Mouse (Mus musculus) left cerebral cortex, postnatal 10 days (tissue): ENCODE measurements at regions not wholly inside any gene's neighbourhood (a gene's known extent, or its start where the extent isn't known, plus 50 kb on each side); places are given as distances from the start of the nearest gene placed in this dataset.

Experiments used
- DNase-seq, 2 experiments: peaks; one replicate each; pipeline ENCODE4 v3.0.0; 2021 to 2022; ENCODE audit warnings: low spot score in 2 of 2, mixed read lengths in 1 of 2; ENCODE audit errors: extremely low spot score in 1 of 2
- intact Hi-C: fragments of 180-260 bp; cut with DNase I; formaldehyde crosslinking; loops from one replicate; pipeline ENCODE4 v1.15.1; 2025

DNA sequence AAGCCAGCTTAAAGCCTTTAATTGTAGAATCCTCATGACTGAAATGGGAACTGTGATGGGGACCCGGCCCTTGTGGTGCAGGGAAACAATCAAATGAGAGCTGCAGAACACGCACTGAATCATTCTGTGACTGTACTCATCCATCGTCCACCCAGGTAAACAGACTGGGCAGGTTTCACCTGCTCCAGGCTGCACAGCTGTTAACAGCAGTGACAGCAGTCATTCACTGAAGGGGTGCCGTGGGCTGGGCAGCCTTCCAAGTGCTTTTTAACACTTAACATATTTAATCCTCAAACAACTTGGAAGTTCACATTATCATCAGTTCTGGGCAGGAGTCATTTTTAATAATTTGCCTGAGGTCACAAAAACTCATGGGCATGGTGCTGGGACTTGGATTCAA, 208.2 kb downstream of the Foxa2 start:
- DNase-seq: no peak
- intact Hi-C loops: no loop called here

DNA sequence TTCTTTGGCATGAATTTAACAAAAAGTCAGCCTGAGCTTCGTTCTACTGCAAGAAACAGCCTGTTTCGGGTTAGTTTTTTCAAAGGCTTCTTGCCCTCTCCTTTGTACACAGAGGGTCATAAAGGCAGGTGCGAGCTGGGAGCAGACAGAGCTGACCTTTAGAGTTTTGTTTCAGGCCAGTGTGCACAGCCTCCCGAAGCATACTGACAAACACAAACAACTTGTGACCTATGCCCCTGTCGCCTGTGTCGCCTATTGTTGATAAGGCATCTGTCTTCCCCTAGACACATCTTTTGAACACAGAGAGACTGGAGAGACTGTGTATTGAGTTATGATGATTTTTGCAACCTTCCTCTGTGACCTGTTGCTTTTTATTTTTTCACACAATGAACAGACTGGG, 216.2 kb downstream of the Foxa2 start:
- intact Hi-C loops: no loop called here
- no peak for DNase-seq

DNA sequence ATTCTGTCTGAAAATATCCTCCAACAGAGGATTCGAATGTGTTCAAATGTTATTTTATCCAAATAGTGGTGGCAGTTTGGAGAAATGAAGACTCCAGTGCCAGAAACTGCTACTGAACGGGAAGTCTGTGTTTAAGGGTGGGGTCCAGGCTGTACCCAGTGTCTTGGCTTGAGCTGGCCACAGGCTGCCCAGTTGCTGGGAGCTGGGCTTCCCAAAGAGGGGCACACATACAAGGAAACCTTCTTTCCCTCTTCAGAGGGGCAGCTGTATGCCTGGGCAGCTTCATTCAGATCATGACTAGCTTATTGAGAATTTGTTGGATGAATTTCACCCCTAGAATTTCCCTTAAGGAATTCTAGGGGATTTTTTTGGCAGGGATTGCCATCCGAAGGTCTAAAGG, 229.8 kb downstream of the Foxa2 start:
- no peak for DNase-seq
- intact Hi-C loops: no loop called here

DNA sequence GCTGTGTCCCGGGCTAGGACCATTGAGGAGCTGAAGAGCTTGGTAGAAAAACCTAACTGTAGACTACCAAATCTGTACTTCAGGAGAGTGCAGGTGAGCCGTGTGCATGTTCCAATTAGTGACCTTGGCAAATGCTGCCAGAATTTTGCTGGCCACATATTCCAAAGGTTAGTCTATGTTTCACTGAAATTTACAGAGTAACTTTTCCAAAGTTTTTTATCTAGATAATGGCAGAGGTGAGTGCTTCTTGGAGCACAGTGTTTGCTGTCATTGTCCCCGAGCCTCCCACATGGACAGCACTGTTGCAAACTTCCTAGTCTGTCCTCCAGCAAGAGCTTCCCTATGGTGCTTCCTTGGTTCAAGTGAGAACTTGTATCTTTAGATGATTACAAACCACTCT, 232.5 kb downstream of the Foxa2 start:
- no peak for DNase-seq
- intact Hi-C loops: no loop called here

DNA sequence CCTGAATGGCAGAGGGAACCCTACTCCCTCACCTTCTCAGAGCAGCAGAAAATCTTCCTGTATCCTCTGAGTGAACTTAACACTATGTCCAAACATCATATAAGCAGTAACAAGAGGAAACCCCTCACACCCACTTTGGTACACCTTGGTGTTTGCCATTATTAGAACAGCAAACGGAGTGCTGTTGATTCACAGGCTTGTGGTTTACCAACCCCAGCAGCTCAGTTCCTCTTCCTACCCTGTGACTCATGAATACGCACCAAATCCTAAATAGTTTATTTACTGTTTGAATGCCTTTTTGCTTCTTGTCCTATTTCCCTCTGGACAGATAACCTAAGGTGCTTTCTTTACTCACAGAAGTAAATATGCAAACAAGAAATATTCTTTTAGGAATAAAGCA, 233.3 kb downstream of the Foxa2 start:
- no peak for DNase-seq
- intact Hi-C loops: no loop called here

DNA sequence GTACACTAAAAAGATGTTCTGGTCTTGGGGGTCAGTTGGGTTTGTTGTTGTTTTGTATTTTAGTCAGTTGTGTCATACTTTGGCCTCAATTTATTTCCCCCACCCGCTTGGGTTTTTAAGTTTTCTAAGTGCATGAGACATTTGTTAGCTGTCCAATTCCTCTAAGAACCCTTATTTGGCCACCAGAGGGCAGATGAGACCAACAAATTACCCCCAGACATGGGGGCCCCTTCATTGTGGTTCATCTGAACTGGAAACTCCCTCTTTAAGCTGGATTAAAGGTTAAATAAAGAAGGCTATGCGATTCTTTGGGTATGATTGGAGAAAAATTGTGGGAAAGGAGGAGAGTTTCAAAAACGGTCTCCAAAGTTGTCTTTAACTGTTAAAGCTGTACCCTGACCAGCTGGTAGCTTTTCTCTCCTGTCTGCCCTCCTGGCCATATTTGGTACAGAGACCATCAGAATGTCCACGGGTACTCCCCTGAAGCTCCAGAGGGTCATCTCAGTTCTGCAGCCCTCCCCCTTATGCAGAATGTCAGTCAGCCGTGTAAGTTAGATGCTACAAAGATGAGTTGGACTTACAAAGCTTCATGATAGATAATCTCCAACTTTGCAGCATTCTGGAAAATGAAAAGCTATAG, 238.6 kb downstream of the Foxa2 start:
- DNase-seq: peak; percentile 21 to 48
- intact Hi-C loops: loop anchor here (2.0 to 10.0 kb wide), 2 partner anchors 237 to 305 kb away; partner anchors contain the start of gene Foxa2

DNA sequence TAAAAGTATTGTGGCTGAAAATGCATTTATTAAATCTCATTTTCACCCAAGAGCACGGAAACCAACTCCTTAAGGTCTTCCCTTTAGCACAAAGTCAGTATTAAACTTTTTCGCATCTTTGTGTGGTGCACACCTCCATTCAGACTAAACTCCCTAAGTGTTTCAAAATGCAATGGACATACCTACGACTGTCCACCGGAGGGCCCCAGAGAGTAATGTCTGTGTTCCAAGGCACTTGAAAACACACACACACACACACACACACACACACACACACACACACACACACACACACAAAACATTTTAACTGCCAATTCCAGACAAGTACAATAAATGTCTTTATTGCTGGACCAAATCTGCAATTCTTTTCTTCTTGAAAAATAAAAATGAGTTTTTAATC, 243.7 kb downstream of the Foxa2 start:
- DNase-seq: peak; percentile 20 to 49
- intact Hi-C loops: loop anchor here (10.0 kb wide), 1 partner anchor 242 kb away; the partner anchor contains the start of gene Foxa2

DNA sequence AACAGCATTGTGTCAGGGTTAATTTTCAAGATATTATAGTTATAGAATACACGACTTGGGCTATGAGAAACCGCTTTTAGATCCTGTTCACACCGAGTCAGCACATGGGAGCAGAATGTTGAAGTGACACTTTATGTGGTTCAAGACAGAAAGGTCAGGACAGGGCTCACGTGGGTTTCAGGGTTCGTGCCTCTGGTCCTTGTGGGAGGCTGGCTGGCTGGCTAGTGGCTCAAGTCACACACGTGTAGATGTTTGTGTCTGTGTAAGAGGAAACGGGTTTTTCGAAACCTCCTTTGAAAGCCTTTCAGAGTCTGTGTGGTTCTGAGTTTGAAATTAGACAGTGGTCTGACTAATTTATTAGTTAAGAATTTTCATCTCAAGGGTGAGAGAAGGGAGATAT, 255.3 kb downstream of the Foxa2 start:
- intact Hi-C loops: no loop called here
- no peak for DNase-seq

DNA sequence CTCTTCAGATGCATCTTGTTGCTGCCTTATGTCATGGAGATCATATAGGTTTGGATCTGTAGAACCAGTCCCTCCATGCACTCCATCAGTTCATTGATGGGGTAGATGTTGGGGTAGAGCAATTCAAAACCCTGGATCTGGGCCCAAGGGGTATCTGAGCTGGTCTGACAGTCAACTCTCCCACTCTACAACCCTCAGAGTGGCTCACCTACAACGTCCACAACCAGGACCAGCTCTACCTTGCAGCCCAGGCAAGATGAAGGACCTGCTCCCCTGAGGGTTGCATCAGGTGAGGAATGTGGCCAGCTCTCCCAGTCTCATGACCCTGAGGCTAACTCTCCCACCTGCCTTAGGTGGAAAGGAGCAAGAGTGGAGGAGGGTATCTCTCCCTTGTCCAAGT, 256.9 kb downstream of the Foxa2 start:
- DNase-seq: no peak
- intact Hi-C loops: loop anchor here (2.0 kb wide), 1 partner anchor 411 kb away; no protein-coding TSS in a partner anchor

DNA sequence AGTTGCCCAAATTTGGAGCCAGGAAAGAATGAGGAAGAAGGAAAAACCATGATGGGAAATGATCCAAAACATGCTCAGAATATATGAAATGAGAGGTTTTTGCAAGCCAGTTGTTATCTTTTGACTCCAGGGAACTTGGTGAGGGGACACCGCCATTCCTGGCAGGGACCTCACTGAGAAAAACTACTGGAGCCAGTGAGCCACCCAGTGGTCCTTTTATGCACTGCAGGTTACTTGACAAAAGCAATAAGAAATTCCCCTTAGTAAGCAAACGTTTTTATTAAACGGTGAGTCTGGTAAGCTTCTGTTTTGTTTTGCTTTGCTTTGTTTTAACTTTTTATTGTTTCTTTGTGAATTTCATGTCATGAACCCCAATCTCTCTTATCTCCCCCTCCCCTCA, 257.5 kb downstream of the Foxa2 start:
- intact Hi-C loops: loop anchor here (2.0 kb wide), 1 partner anchor 410 kb away; no protein-coding TSS in a partner anchor
- peak; percentile 62 to 63 for DNase-seq

DNA sequence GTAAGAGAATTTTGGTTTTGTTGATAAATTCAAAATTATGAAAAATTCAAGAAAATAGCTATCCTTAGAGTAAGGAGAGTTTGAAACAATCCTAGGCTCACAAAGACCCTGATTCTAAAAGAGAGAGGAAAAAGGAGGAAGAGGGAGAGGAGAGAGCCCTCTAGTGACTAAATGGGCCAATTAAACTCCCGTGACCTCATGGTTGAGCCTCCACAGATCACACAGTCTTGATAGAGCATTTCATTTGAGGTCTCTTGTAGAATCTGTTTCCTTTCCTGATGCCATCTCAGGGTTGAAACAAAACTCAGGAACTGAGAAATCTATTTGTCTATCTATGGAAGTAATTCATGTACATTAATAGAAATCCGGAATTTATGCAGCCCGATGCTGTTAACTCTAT, 258.8 kb downstream of the Foxa2 start:
- intact Hi-C loops: loop anchor here (2.0 kb wide), 1 partner anchor 409 kb away; no protein-coding TSS in a partner anchor
- no peak for DNase-seq

DNA sequence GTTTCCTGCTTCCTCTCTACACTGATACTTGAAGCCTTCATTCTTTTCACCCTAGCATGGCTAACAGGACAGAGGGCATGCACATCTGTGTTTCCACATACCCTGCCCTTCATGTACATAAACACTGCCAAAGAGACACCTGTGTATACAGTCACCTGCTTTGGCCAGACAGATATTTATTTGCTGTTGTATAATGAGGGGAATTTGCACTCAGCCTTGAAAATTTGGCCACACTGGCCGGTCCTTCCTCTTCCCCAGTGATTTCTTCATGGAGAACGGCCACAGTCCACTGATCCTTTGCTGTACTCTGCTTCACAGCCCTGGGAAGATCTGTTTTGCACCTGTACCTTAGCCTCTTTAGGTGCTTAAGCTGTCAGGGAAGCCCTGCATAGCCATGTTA, 264.3 kb downstream of the Foxa2 start:
- no peak for DNase-seq
- intact Hi-C loops: no loop called here

DNA sequence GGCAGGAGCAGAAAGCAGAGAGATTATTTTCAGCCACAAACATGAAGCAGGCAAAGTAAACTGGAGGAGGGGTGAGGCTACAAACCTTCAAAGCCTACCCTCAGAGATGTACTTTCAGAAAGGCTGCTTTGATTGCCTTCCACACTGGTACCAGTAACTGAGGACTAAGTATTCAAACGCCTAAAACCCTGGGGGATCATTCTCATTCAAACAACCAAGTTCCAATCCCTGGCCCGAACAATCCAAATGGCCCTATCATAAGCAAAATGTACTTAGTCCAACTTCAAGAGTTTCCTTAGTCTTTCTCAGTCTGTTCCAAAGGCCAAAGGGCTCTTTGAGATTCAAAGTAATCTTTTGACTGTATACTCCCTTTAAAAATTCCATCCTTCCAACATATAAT, 270.5 kb downstream of the Foxa2 start:
- intact Hi-C loops: no loop called here

DNA sequence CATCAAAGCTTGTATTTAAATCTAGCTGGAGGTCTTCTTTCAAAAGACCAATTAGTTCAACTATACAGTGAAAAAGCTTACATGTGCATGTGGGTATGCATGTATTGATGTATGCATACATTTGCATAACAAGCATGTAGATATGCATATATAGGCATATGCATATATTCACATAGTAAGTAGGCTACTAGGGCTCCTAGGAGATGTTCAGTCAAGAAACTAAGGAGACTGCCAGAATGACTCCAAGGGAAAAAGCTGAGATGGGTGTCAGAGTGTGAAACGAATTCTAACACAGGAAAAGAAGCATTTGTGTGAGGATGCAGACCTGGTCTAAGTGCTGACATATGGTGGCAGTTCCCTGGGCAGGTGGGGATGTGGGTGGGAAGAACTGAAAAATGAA, 274.2 kb downstream of the Foxa2 start:
- intact Hi-C loops: no loop called here
- no peak for DNase-seq

More for the DNA sequence above, 270.5 kb downstream of the Foxa2 start:
- no peak for DNase-seq

DNA sequence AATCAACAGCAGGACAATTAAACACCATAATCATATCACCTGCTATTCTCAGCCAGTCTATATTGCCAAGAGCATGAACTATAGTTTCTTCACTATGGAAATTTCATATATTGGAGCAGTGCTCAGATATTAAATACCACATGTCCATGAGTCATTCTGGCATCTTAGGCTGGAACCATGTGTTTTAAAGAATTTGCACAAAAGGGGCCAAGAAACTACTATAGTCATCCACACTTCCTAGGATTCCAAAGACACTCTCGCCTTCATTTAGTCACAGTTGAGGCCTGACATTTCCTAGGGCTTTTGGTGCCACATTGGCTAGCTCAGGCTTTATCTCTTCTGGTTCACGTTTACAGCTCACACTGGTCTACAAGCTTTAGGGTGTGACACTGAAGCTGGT, 293.7 kb downstream of the Foxa2 start:
- no peak for DNase-seq
- intact Hi-C loops: no loop called here

DNA sequence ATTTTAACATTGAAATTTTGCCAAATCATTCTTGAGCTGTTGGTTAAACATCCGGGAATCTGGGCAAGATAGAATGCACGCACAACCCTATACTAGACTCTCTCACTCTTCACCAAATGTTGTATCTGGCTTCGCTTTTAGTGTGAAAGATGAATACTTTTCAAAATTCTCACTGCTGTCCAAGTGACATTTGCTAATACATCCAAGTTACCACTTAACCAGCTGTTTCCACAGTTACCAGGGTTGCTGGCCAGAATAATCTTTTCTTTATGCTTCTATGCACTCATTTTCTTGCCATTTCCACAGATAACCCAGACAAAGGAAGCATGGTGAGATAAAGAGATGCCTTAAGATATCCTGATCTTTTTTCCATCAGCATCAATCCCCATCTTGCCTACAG, 294.9 kb downstream of the Foxa2 start:
- DNase-seq: peak in 1 of 2 experiments; percentile 22
- intact Hi-C loops: no loop called here

DNA sequence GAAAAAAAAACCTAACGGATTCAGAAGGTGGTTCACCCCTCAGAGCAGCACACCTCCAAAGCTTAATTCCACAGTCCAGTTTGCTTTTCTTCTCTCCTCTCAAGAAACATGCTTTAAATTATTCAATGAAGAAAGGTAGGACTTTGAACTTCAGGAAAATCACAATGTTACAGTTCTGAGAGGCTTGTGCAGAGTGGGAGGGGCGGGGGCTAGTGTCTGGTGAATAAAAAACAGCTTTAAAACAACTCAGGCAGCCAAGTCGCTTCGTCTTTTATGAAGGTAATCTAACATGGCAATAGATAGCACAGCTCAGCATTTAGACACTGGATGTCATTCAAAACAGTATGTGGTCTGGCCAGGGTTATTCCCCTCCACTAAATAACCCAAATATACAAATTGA, 298.8 kb downstream of the Foxa2 start:
- DNase-seq: no peak
- intact Hi-C loops: no loop called here

DNA sequence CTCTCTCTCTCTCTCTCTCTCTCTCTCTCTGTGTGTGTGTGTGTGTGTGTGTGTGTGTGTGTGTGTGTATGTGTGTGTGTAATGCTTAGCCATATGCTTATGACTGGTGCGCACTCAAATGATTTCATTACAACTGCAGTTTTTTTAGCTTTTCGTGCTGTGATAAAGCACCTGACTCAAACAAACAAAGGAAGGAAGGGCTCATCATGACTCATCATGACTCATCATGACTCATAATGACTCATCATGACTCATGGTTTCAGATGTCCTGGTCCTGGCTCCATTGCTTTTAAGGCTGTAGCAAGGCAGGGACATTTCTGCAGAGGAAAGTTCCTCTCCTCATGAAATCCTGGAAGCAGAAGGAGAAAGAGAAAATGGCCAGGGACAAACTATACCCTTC, 302.9 kb downstream of the Foxa2 start:
- intact Hi-C loops: no loop called here
- no peak for DNase-seq

DNA sequence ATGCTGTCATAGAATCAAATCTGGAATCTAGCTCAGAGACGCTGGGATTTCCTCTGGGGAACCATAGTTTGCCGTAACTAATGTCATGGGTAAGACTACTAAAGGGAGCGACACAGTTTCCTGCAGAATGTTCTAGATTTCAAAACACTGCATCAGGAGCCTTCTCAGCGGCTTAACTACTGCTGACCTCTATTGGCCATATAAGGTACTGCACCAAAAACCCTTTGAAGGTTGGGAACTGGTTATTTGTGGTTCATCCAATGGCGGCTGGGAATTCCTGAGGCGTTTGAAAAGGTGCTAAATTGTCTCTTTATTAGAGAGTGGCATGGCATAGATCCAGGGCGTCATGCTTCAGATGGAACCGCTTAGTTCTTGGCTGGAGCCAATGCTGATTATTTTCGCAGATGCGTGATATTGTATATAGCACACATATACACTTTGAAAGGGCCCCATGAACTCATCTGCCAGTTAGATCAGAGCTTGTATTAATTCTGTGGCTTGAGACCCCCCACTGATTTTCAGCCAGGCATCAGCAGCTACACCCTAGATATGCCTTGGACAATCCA, 308.4 kb downstream of the Foxa2 start:
- peak; percentile 17 to 44 for DNase-seq
- intact Hi-C loops: loop anchor here (2.0 kb wide), 1 partner anchor 360 kb away; no protein-coding TSS in a partner anchor

DNA sequence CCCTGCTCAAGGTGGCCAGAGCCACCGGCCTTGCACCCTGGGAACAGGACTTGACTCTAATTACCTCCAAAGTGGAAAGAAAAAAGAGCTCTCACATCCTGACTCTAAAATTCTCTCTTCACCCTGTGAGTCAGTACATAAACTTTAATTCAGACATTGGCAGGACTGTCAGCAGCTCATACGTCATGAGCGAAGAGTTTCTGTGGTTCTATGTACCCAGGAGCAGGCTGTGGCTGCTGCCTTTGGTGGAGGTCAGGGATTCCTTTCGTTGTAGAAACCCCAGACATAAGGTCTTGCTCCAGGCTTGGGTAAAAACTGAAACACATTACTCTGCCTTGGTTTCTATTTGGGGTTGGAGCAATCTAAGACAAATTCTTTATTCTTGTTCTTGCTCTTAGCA, 319.4 kb downstream of the Foxa2 start:
- intact Hi-C loops: no loop called here

DNA sequence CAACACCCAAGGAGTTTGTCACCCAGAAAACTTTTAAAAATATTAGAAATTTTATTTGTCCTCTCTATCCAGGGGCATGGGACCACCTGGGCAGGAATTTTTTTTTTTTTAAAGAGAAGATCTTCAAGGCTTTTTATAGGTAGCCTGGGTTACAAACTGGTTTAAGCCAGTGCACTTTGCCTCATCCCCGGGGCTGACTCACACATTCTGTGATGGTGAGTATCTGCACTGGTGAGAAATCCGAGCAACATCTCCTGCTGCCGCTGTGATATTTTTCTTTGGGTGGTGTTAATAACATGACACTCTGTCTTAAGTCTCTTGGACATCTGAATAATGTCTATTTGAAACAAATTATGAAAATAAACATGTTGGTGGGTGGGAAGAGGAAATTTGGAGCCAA, 327.8 kb downstream of the Foxa2 start:
- DNase-seq: no peak
- intact Hi-C loops: no loop called here

More for the DNA sequence above, 319.4 kb downstream of the Foxa2 start:
- no peak for DNase-seq
